Mouse (Mus musculus): ENCODE measurements around the gene Trcg1.

- TF ChIP-seq POLR2A (IDR thresholded peaks at IDR 0.05; ENCODE audit: low read depth, low read length): no peak
- TF ChIP-seq CTCF (IDR thresholded peaks at IDR 0.05; ENCODE audit: borderline replicate concordance, insufficient read depth, low read length): no peak
Observed at GRCm38 (mm10) chr9:57248030-57248942, 11.9 kb downstream of the Trcg1 start.

Measured in embryonic fibroblast, embryonic 13.5 days (primary cell).